Comparison of ENCODE assay signal across 8 mouse cellular contexts in genomic region chr3:88607065-88607757, GRCm38 (mm10). TPM values are rescaled to one million over a fixed set of nuclear protein-coding genes. Genes with fewer than 3 reads are reported as not detected.
DNase-seq lines count a peak whose midpoint lies in the region; ATAC-seq and TF ChIP-seq lines count a peak whose summit lies in the region.

No protein-coding gene starts in this region.

- peaks cover 9% of the 10 kb centered on the region; the same call in 1 of the 2 replicates for H3K4me1 ChIP-seq in forebrain, embryonic 15.5 days
- peaks cover 3% of the 10 kb centered on the region; the same call in 1 of the 2 replicates for H3K4me1 ChIP-seq in lung, adult 2 months (ENCODE audit: control insufficient read depth, insufficient read depth, low read length)
- H3K4me1 ChIP-seq in neural tube, embryonic 15.5 days: peaks cover 13% of the 10 kb centered on the region

- DNase-seq in ES-CJ7 (ENCODE audit: low read depth, low spot score): peak; percentile 93
- peak; percentile 80 for DNase-seq in heart, postnatal 25 days (ENCODE audit: low spot score)
- DNase-seq in layer of hippocampus, adult 18-20 months (ENCODE audit: low spot score in 2 of 2): peak; percentile 84 to 93
- peak; percentile 86 for DNase-seq in lung, adult 2 months
- peak; percentile 76 for DNase-seq in testis, postnatal 14 days (ENCODE audit: low spot score)

- TF ChIP-seq CTCF in lung, adult 2 months (IDR thresholded peaks at IDR 0.05; ENCODE audit: insufficient read depth, low read length): peak; percentile 92

- H3K27ac ChIP-seq in forebrain, embryonic 15.5 days (replicated peaks): no peak overlapping the region
- H3K27ac ChIP-seq in neural tube, embryonic 15.5 days (replicated peaks): no peak overlapping the region

- TF ChIP-seq POLR2A in lung, adult 2 months (IDR thresholded peaks at IDR 0.05; ENCODE audit: borderline replicate concordance, extremely low read depth, low read depth, low read length): no peak; the same call in 1 of the 2 replicates

- intact Hi-C loops in heart, postnatal 25 days (cut with DNase I): loop anchor here (2.0 to 5.0 kb wide), 4 partner anchors 26 to 130 kb away; partner anchors contain the start of gene Khdc4

- H3K36me3 ChIP-seq in forebrain, embryonic 15.5 days: no peaks in the 10 kb centered on the region
- H3K36me3 ChIP-seq in neural tube, embryonic 15.5 days: no peaks in the 10 kb centered on the region

- H3K9me3 ChIP-seq in forebrain, embryonic 15.5 days: no peaks in the 10 kb centered on the region
- no peaks in the 10 kb centered on the region for H3K9me3 ChIP-seq in neural tube, embryonic 15.5 days (replicated peaks)

- H3K9ac ChIP-seq in forebrain, embryonic 15.5 days (replicated peaks): peak overlapping the region; percentile 36
- H3K9ac ChIP-seq in neural tube, embryonic 15.5 days (replicated peaks): peak overlapping the region; percentile 53

- peak; percentile 90 for ATAC-seq in cerebellum, adult (ENCODE audit: insufficient number of reproducible peaks, low FRiP score, low TSS enrichment)
- ATAC-seq in forebrain, embryonic 15.5 days (replicated peaks): peak; percentile 93
- ATAC-seq in neural tube, embryonic 15.5 days (ENCODE audit: low FRiP score): peak; percentile 92

- WGBS in forebrain, embryonic 15.5 days: under 1% methylated on average over 20 of the region's 20 CpGs
- under 1% methylated on average over 20 of the region's 20 CpGs for WGBS in lung, adult 2 months
- under 1% methylated on average over 15 of the region's 20 CpGs for WGBS in neural tube, embryonic 15.5 days

- no peaks in the 10 kb centered on the region for H3K27me3 ChIP-seq in forebrain, embryonic 15.5 days
- no peaks in the 10 kb centered on the region for H3K27me3 ChIP-seq in neural tube, embryonic 15.5 days (replicated peaks)

- H3K4me2 ChIP-seq in forebrain, embryonic 15.5 days (replicated peaks): peak overlapping the region; percentile 45
- H3K4me2 ChIP-seq in neural tube, embryonic 15.5 days: peak overlapping the region; percentile 61

- peak overlapping the region; percentile 27 for H3K4me3 ChIP-seq in forebrain, embryonic 15.5 days
- H3K4me3 ChIP-seq in lung, adult 2 months (replicated peaks; ENCODE audit: extremely low read depth, low read depth, low read length): peak overlapping the region; percentile 34
- peak overlapping the region; percentile 25 for H3K4me3 ChIP-seq in neural tube, embryonic 15.5 days (replicated peaks)

RNA-seq across cellular contexts. Expression of gene Arhgef2, which starts 1.4 kb away (rescaled TPM):
- polyA plus RNA-seq in forebrain, embryonic 15.5 days (2015; fragmentation: Nextera tagmentation; extraction: Ambion mirVana): 192 and 193 TPM in 2 replicates
- total RNA-seq in heart, postnatal 25 days (2021): 10 to 100 TPM; 42.6 to 51.8 TPM
- total RNA-seq in layer of hippocampus, adult 18-20 months (2021): 100 to 1,000 TPM; 237 to 255 TPM
- polyA plus RNA-seq in lung, adult 2 months (2012; rRNA removed): 186 and 233 TPM in 2 replicates
- 97.4 and 104 TPM in 2 replicates for polyA plus RNA-seq in neural tube, embryonic 15.5 days (2015; fragmentation: Nextera tagmentation; extraction: Ambion mirVana)

RNA-seq across cellular contexts. Expression of gene Ssr2, which starts 31.5 kb away (rescaled TPM):
- polyA plus RNA-seq in forebrain, embryonic 15.5 days (2015; fragmentation: Nextera tagmentation; extraction: Ambion mirVana): 133 and 134 TPM in 2 replicates
- total RNA-seq in heart, postnatal 25 days (2021): 10 to 100 TPM; 80.7 to 93.3 TPM
- total RNA-seq in layer of hippocampus, adult 18-20 months (2021): 10 to 100 TPM; 91.5 to 97.2 TPM
- polyA plus RNA-seq in lung, adult 2 months (2012; rRNA removed): 139 and 188 TPM in 2 replicates
- polyA plus RNA-seq in neural tube, embryonic 15.5 days (2015; fragmentation: Nextera tagmentation; extraction: Ambion mirVana): 157 and 175 TPM in 2 replicates

RNA-seq across cellular contexts. Expression of gene Rxfp4, which starts 45.7 kb away (rescaled TPM):
- not detected in 2 replicates for polyA plus RNA-seq in forebrain, embryonic 15.5 days (2015; fragmentation: Nextera tagmentation; extraction: Ambion mirVana)
- total RNA-seq in heart, postnatal 25 days (2021): not detected
- total RNA-seq in layer of hippocampus, adult 18-20 months (2021): not detected
- 0.41 and 0.76 TPM in 2 replicates for polyA plus RNA-seq in lung, adult 2 months (2012; rRNA removed)
- not detected in 2 replicates for polyA plus RNA-seq in neural tube, embryonic 15.5 days (2015; fragmentation: Nextera tagmentation; extraction: Ambion mirVana)

RNA-seq across cellular contexts. Expression of gene Ubqln4, which starts 53.7 kb away (rescaled TPM):
- 45.8 and 47.6 TPM in 2 replicates for polyA plus RNA-seq in forebrain, embryonic 15.5 days (2015; fragmentation: Nextera tagmentation; extraction: Ambion mirVana)
- total RNA-seq in heart, postnatal 25 days (2021): 10 to 100 TPM; 67.4 to 71.2 TPM
- total RNA-seq in layer of hippocampus, adult 18-20 months (2021): 100 to 1,000 TPM; 118 to 122 TPM
- 47.0 and 52.6 TPM in 2 replicates for polyA plus RNA-seq in lung, adult 2 months (2012; rRNA removed)
- 39.2 and 40.1 TPM in 2 replicates for polyA plus RNA-seq in neural tube, embryonic 15.5 days (2015; fragmentation: Nextera tagmentation; extraction: Ambion mirVana)

RNA-seq across cellular contexts. Expression of gene Lamtor2, which starts 54.3 kb away (rescaled TPM):
- 169 and 187 TPM in 2 replicates for polyA plus RNA-seq in forebrain, embryonic 15.5 days (2015; fragmentation: Nextera tagmentation; extraction: Ambion mirVana)
- 10 to 100 TPM; 84.2 to 92.5 TPM for total RNA-seq in heart, postnatal 25 days (2021)
- 100 to 1,000 TPM; 112 to 113 TPM for total RNA-seq in layer of hippocampus, adult 18-20 months (2021)
- polyA plus RNA-seq in lung, adult 2 months (2012; rRNA removed): 116 and 135 TPM in 2 replicates
- polyA plus RNA-seq in neural tube, embryonic 15.5 days (2015; fragmentation: Nextera tagmentation; extraction: Ambion mirVana): 189 and 193 TPM in 2 replicates
